Mouse (Mus musculus) embryo, embryonic 11.5 days (tissue): ENCODE results near the gene Jun.

Experiments used
- DNase-seq: peaks from one replicate; pipeline ENCODE4 v3.0.0-alpha.2; 2012; ENCODE audit warnings: low read depth, low spot score

The Jun gene

GRCm38 (mm10) chr4:95074319-95074718 is 22.3 kb upstream of the Jun start:
- DNase-seq: no peak

GRCm38 (mm10) chr4:95073214-95073750 is 21.3 kb upstream of the Jun start:
- peak; percentile 17 for DNase-seq

- DNase-seq: no peak
These were observed 18.4 kb upstream of the Jun start for GRCm38 (mm10) chr4:95070407-95070806.

GRCm38 (mm10) chr4:95068045-95068948 is 16.3 kb upstream of the Jun start:
- DNase-seq: no peak

- DNase-seq: no peak
These were observed 11.7 kb upstream of the Jun start for GRCm38 (mm10) chr4:95063609-95064210.

GRCm38 (mm10) chr4:95062873-95063272 is 10.9 kb upstream of the Jun start:
- DNase-seq: no peak

- no peak for DNase-seq
These were observed 5.2 kb upstream of the Jun start for GRCm38 (mm10) chr4:95057264-95057663.

GRCm38 (mm10) chr4:95055276-95055675 is 3.3 kb upstream of the Jun start:
- DNase-seq: no peak

- no peak for DNase-seq
These were observed 2.3 kb upstream of the Jun start for GRCm38 (mm10) chr4:95054336-95054735.

GRCm38 (mm10) chr4:95053791-95054117 is 1.7 kb upstream of the Jun start:
- peak; percentile 29 for DNase-seq

GRCm38 (mm10) chr4:95053041-95053790 is 1.2 kb upstream of the Jun start:
- peak; percentile 86 for DNase-seq

- DNase-seq: peak; percentile 39
These were observed 631 bp downstream of the Jun start for GRCm38 (mm10) chr4:95051311-95051871.

GRCm38 (mm10) chr4:95050518-95051278 is 1.3 kb downstream of the Jun start:
- DNase-seq: peak; percentile 54

- DNase-seq: peak; percentile 56
These were observed 2.0 kb downstream of the Jun start for GRCm38 (mm10) chr4:95049884-95050517.

- no peak for DNase-seq
These were observed 2.9 kb downstream of the Jun start for GRCm38 (mm10) chr4:95049153-95049552.

GRCm38 (mm10) chr4:95048731-95049100 is 3.3 kb downstream of the Jun start:
- no peak for DNase-seq

GRCm38 (mm10) chr4:95048021-95048730 is 3.8 kb downstream of the Jun start:
- DNase-seq: no peak

GRCm38 (mm10) chr4:95045133-95045532 is 6.9 kb downstream of the Jun start:
- no peak for DNase-seq

GRCm38 (mm10) chr4:95044721-95045120 is 7.3 kb downstream of the Jun start:
- DNase-seq: no peak

GRCm38 (mm10) chr4:95038024-95038423 is 14.0 kb downstream of the Jun start:
- DNase-seq: no peak
